Mouse (Mus musculus) cortical plate, adult 2 months (tissue): ENCODE results near the gene Pam16.

ENCODE experiments used
- CTCF ChIP-seq: fragments of 200-500 bp; IDR thresholded peaks from 2 replicates; pipeline ENCODE4 v1.5.1; 2011; ENCODE audit warnings: mild to moderate bottlenecking, control low read depth, low read length; ENCODE audit not compliant: insufficient read depth; ENCODE audit errors: extremely low read depth
- POLR2A ChIP-seq: fragments of 200-500 bp; IDR thresholded peaks from 2 replicates; pipeline ENCODE4 v1.6.1; 2011; ENCODE audit warnings: mild to moderate bottlenecking, low read length, control low read depth; ENCODE audit not compliant: insufficient read depth; ENCODE audit errors: extremely low read depth

DNA sequence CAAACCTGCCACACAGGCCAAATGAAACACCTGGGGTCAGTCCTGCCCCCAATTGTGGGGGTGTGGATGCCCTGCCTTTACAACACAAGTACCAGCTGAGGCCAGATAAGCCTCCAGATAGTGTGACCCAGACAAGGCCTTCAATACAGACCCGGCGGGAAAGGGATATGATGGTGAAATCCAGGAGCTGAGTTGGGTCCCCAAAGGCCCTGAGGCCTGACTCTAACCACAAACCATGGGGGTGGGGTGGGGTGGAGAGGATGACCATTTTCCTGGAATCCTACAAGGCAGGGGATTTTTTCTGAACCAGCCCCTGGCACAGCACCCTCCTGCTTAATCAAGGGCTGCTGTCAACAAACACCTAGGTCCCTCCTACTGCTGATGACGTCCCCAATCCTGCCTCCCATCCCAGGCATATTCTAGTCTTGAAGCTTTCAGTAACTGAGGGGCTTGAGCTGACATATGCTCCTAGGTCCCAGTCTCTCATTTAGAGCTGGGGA lies 14.2 kb upstream of the Pam16 start:
- no peak for TF ChIP-seq POLR2A
- TF ChIP-seq CTCF: no peak
